Mouse (Mus musculus) layer of hippocampus, adult 8-10 months (tissue): ENCODE measurements around the gene Defb10. TPM values are rescaled to one million over a fixed set of nuclear protein-coding genes. Genes with fewer than 3 reads are reported as not detected.
"Not testable (repeated sequence)": the region's sequence is repeated elsewhere in the genome, so short reads cannot be mapped to it uniquely, and the experiment has no call there.

Experiments
- DNase-seq, 2 experiments: peaks; one replicate each; pipeline ENCODE4 v3.0.0; 2022; ENCODE audit warnings: low spot score in 2 of 2
- total RNA-seq, 4 experiments: library from RNA; stranded (reverse); gene quantifications; 2 replicates each; pipeline ENCODE4 v1.2.4; 2022

Gene Defb10
- not detected for total RNA-seq

DNA sequence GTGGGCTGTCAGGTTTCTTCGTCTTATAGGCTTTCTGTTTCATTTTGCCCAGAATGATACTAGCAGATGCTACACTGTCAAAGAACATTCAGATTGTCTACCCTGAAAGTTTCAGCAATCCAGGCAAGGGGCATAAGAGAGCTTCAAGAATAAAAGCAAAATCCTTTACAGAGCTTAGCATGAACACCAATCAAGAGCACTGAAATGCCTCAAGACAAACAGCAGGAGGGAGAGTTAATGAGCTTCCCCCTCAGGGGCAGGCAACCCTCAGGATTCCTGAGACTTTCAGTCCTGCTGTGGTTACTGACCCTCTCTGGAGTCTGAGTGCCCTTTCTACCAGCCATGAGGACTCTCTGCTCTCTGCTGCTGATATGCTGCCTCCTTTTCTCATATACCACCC, at the start of gene Defb10:
Defb10 (plus strand) TSS at position 316 of the 400 bp plus-strand sequence.
- not testable (repeated sequence) for DNase-seq

DNA sequence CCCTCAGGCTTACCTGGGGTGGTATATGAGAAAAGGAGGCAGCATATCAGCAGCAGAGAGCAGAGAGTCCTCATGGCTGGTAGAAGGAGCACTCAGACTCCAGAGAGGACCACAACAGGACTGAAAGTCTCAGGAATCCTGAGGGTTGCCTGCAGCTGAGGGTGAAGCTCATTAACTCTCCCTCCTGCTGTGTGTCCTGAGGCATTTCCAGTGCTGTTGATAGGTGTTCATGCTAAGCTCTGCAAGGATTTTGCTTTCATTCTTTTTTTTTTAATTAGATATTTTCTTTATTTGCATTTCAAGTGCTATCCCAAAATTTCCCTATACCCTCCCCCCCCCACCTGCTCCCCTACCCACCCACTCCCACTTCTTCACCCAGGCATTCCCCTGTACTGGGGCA, 26.6 kb downstream of the Defb10 start, which contains the start of gene Defb9:
Defb9 (minus strand) TSS at position 101 of the 400 bp plus-strand sequence.
- DNase-seq: not testable (repeated sequence)

DNA sequence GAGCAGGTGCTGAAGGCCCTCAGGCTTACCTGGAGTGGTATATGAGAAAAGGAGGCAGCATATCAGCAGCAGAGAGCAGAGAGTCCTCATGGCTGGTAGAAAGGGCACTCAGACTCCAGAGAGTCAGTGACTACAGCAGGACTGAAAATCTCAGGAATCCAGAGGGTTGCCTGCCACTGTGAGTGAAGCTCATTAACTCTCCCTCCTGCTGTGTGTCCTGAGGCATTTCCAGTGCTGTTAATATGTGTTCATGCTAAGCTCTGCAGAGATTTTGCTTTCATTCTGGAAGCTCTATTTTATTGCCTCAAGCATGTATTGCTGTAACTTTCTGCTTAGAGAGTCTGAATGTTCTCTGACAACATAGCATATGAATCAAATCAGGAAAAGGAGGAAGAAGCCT, 47.6 kb downstream of the Defb10 start, which contains the start of gene Defb11:
Defb11 (minus strand) TSS at position 123 of the 400 bp plus-strand sequence.
- not testable (repeated sequence) for DNase-seq

Other genes with a start within 250 kb of the Defb10 start
- not detected for gene Defa26, start 240.7 kb upstream of the Defb10 start, total RNA-seq
- not detected for gene Defa17, start 203.1 kb upstream of the Defb10 start, total RNA-seq
- not detected for gene Defa34, start 193.1 kb upstream of the Defb10 start, total RNA-seq
- not detected for gene AY761184, start 155.3 kb upstream of the Defb10 start, total RNA-seq
- not detected for gene Defa24, start 124.4 kb upstream of the Defb10 start, total RNA-seq
- not detected for gene Defb50, start 35.4 kb upstream of the Defb10 start, total RNA-seq
- gene Defb2, start 19.0 kb upstream of the Defb10 start, total RNA-seq: not detected
- gene Defb9, start 26.5 kb downstream of the Defb10 start, total RNA-seq: not detected
- not detected for gene Defb11, start 47.5 kb downstream of the Defb10 start, total RNA-seq
- not detected for gene Defb15, start 73.8 kb downstream of the Defb10 start, total RNA-seq
- gene Defb35, start 79.5 kb downstream of the Defb10 start, total RNA-seq: not detected
- gene Defb13, start 87.9 kb downstream of the Defb10 start, total RNA-seq: not detected
- not detected for gene Fam90a1a, start 99.8 kb downstream of the Defb10 start, total RNA-seq
- gene Ccdc70, start 110.9 kb downstream of the Defb10 start, total RNA-seq: not detected
- gene Atp7b, start 201.4 kb downstream of the Defb10 start, total RNA-seq: 1 to 10 TPM; 2.2 to 3.4 (median 2.7) TPM
- 10 to 100 TPM; 26.8 to 43.1 (median 34.3) TPM for gene Alg11, start 201.8 kb downstream of the Defb10 start, total RNA-seq